Mouse (Mus musculus) hematopoietic stem cell, adult 5-6 weeks (primary cell): ENCODE data around the gene Olfr553. TPM values are rescaled to one million over a fixed set of nuclear protein-coding genes. Genes with fewer than 3 reads are reported as not detected.
"Not testable (repeated sequence)": the region's sequence is repeated elsewhere in the genome, so short reads cannot be mapped to it uniquely, and the experiment has no call there.

Experiments
- ATAC-seq, 2 experiments: fragments of 125-278 bp in 1 of 2; replicated peaks in 1 of 2; 2 replicates each; pipeline ENCODE4 v1.8.0; 2016 to 2017; ENCODE audit warnings: inconsistent platforms in 2 of 2, mild to moderate bottlenecking in 2 of 2, moderate number of reproducible peaks in 2 of 2, low read depth in 1 of 2, moderate TSS enrichment in 1 of 2; ENCODE audit not compliant: low FRiP score in 2 of 2, poor library complexity in 2 of 2, severe bottlenecking in 2 of 2, insufficient read depth in 1 of 2, low TSS enrichment in 1 of 2
- total RNA-seq: library from RNA; stranded (forward); fragments of 172-1452, 232-1000 nt; gene quantifications from 2 replicates; pipeline ENCODE4 v1.2.3, GENCODE M21; 2017

The Olfr553 gene
- not detected in 2 replicates for total RNA-seq

- no peak for ATAC-seq
These were observed at the start of gene Olfr553 for GRCm38 (mm10) chr7:102618118-102618517. Gene Olfr553, minus strand, starts transcription at chr7:102618218.

DNA sequence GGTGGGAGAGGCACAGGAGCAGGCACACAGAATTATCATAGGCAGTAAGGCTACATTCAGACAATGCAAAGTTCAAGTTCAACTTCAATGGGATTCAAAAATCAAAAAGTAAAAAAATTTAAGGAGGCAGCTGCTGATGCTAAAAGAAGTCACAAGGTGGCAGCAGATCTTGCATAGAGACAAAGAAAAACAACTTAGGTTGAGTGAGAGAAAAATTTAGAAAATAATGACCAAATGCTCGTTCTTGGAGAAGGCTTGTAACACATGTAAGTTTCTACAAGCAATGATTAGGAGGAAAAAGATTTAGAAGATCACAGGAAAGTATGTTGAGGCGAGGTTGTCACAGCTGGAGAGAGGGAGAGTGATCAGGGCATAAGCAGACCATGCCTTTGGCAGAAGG is 47.4 kb upstream of the Olfr553 start:
- peak; percentile 14 to 49; a peak in 2 of 4 replicates for ATAC-seq

- no peak for ATAC-seq
These were observed 46.6 kb upstream of the Olfr553 start, which contains the start of gene Olfr556 for GRCm38 (mm10) chr7:102664599-102664998. Gene Olfr556, plus strand, starts transcription at chr7:102664899.

DNA sequence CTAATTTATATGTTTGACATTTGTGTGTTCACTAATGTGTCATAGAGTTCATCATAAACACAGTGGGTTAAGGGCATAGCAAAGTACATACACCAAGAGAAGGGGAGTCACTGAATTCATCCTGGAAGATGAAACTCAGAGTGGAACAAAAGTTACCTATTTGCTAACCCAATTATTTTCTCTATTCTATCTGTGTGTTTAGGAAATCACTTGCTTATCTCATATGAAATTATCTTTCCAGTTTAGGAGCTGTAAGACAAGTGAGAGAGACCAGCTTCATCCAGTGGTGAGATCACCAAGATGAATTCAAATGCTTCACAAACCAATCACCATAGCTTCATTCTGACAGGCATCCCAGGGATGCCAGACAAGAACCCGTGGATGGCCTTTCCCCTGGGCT is 40.5 kb upstream of the Olfr553 start, which contains the start of gene Olfr555:
Gene Olfr555 (plus strand): TSS at position 301 of the 400 bp plus-strand sequence.
- ATAC-seq = no peak

GRCm38 (mm10) chr7:102644945-102645344 is 26.9 kb upstream of the Olfr553 start:
- ATAC-seq = not testable (repeated sequence)

DNA sequence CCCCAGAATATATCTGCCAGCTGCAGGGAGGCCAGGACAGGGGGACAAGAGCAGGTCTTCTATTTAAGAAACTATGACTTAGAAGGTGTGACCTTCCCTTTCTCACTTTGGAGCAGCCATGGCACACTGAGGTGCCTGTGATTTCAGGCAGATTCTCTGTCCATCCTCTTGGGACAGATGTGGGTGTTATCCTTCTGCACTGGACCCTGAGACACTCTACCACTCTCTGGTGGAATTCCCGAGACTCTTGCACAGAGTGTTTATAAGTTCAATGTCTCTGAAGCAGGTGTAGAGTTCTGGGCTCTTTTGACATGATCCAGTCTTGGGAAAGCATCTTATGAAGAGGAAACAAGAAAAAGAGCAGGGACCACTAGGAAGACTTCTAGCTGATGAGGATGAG is 20.1 kb upstream of the Olfr553 start, which contains the start of gene Olfr554:
Gene Olfr554 (plus strand): TSS at position 301 of the 400 bp plus-strand sequence.
- ATAC-seq = no peak

DNA sequence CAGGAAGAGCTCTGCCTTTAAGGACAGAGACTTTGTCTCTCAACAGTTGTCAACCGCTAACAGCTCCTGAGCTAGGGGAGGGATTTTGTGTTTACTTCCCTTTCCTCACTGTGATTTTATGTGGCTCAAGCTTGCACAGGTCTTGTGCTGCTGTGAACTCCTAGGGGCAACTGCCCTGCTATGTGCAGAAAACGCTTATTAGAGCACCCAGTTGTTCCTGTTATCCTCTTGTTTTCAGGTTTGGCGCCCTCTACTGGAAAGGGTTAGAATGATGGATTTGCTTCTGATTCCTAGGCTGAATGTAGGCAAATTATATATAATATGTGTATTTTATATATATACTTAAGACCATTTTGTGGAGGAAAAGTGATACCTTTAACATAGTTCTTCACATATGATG is 18.6 kb upstream of the Olfr553 start:
- peak; percentile 53 to 86 for ATAC-seq

DNA sequence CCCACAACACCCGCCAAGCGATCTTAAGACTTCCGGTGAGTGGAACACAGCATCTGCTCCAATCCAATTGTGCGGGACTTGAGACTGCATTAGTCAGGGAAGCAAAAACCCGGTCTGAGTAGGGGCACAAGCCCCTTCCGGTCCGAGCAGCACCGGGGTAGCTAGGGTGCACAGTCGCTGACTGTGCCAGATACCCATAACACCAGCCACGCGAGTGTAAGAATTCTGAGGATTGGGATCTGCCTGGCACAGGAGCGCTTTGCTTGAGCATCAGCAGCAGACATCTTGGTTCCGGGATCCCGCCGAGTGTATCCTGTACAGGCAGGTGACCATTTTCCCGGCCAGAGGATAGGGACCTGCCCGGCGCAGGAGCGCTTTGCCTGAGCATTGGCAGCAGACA is 2.4 kb upstream of the Olfr553 start:
- not testable (repeated sequence) for ATAC-seq

- ATAC-seq = peak; percentile 45 to 46; a peak in 2 of 4 replicates
These were observed 1.6 kb upstream of the Olfr553 start for GRCm38 (mm10) chr7:102619608-102620007.

- peak; percentile 95 to 96 for ATAC-seq
These were observed 20.5 kb downstream of the Olfr553 start, which contains the start of gene Olfr552 for GRCm38 (mm10) chr7:102597378-102598031. Gene Olfr552, plus strand, starts transcription at chr7:102597770.

DNA sequence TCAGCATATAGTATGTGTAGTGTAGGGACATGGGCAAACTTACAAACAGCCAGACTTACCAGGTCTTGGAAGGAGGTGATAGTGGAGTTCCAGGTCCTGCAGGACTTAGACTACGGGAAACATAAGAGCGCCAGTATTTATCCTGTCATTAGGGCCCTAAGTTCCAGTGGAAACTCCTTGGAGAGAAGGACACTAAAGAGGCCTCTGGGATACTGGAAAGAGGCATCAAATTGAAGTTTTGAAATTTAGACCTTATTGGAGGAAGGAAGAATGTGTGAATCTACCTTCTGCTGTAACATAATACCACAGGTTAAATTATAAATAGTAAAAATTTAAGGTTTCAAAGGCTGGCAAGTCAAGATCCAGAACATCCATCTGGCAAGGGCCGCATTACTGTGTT is 26.2 kb downstream of the Olfr553 start, which contains the start of gene Olfr551:
Gene Olfr551 (minus strand): TSS at position 101 of the 400 bp plus-strand sequence.
- no peak for ATAC-seq

DNA sequence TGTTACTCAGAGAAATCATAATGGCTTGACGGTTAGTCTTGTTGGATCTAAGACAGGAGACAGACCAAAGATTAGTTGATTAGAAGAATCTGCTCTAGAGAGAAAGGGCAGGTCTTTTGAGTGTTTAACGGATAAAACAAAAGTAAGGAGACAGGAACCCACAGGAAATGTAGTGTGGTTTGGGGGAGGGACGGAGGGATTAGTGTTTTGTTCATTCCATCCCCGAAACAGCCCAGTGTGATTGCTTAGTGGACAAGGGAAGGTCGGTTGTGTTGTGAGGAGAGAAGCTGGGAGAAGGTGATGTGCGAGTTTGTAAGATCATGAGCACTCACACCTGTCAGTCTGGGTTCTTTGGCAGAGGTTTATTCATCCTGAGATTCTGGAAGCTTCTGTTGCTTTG is 42.0 kb downstream of the Olfr553 start:
- ATAC-seq = peak; percentile 49 to 69

- ATAC-seq = no peak
These were observed 44.7 kb downstream of the Olfr553 start for GRCm38 (mm10) chr7:102573174-102573830.

DNA sequence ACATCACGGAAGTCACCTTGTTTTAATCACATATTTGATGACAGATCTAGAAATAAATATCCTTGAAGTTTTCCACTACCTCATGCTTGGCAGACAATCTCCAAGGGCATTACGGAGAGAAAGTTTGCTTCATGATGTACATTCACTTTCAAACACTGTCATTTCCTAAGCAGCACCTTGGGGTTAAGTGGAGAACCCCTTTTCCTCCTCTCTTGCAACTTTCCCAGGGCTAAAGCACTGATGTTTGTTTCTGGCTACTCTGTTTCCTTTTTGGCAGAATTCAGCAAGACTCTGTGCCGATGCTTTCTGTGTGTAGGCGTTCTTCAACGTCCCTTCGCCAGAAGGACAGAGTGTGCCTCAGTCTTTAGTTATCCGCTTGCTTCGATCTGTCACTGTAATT is 46.9 kb downstream of the Olfr553 start, which contains the start of gene Olfr550:
Gene Olfr550 (plus strand): TSS at position 301 of the 400 bp plus-strand sequence.
- no peak for ATAC-seq

- no peak for ATAC-seq
These were observed 51.8 kb downstream of the Olfr553 start for GRCm38 (mm10) chr7:102566219-102566618.

- peak; percentile 100 for ATAC-seq
These were observed 52.7 kb downstream of the Olfr553 start, which contains the start of gene Trim21 for GRCm38 (mm10) chr7:102564999-102565997. Gene Trim21, minus strand, starts transcription at chr7:102565486.
